Mouse (Mus musculus): ENCODE measurements around the gene Kcnma1.

Gene Kcnma1

GRCm38 (mm10) chr14:23253154-23253553 is 761.1 kb downstream of the Kcnma1 start:
- H3K4me3 ChIP-seq (replicated peaks; ENCODE audit: low read length): no peak overlapping the region
- H3K4me1 ChIP-seq (replicated peaks; ENCODE audit: low read depth, low read length): no peaks in the 10 kb centered on the region
- TF ChIP-seq CTCF (conservative IDR thresholded peaks at IDR 0.05; ENCODE audit: low read length): no peak
- TF ChIP-seq NANOG (IDR thresholded peaks at IDR 0.05; ENCODE audit: borderline replicate concordance, low read length): no peak
- no peak for TF ChIP-seq POU5F1 (IDR thresholded peaks at IDR 0.05; ENCODE audit: borderline replicate concordance, low read length)

GRCm38 (mm10) chr14:23244446-23244845 is 769.8 kb downstream of the Kcnma1 start:
- Histone ChIP-seq H3K9me3 (ENCODE audit: low read length) (no peaks in the 10 kb centered on the region), H3K4me3 (replicated peaks; ENCODE audit: low read length) (no peak overlapping the region), H3K36me3 (ENCODE audit: insufficient read depth, low read length) (no peaks in the 10 kb centered on the region), H3K27me3 (ENCODE audit: insufficient read depth, low read length) (no peaks in the 10 kb centered on the region), H3K4me1 (replicated peaks; ENCODE audit: low read depth, low read length) (no peaks in the 10 kb centered on the region)
- TF ChIP-seq NANOG (IDR thresholded peaks at IDR 0.05; ENCODE audit: borderline replicate concordance, low read length): no peak
- TF ChIP-seq CTCF (conservative IDR thresholded peaks at IDR 0.05; ENCODE audit: low read length): no peak
- no peak for TF ChIP-seq POU5F1 (IDR thresholded peaks at IDR 0.05; ENCODE audit: borderline replicate concordance, low read length)

More at GRCm38 (mm10) chr14:23253154-23253553, 761.1 kb downstream of the Kcnma1 start:
- Histone ChIP-seq H3K36me3 (ENCODE audit: insufficient read depth, low read length) (no peaks in the 10 kb centered on the region), H3K9me3 (ENCODE audit: low read length) (no peaks in the 10 kb centered on the region), H3K27me3 (ENCODE audit: insufficient read depth, low read length) (no peaks in the 10 kb centered on the region)

GRCm38 (mm10) chr14:23243857-23244256 is 770.4 kb downstream of the Kcnma1 start:
- Histone ChIP-seq H3K4me3 (replicated peaks; ENCODE audit: low read length) (no peak overlapping the region), H3K27me3 (ENCODE audit: insufficient read depth, low read length) (no peaks in the 10 kb centered on the region), H3K4me1 (replicated peaks; ENCODE audit: low read depth, low read length) (no peaks in the 10 kb centered on the region), H3K9me3 (ENCODE audit: low read length) (no peaks in the 10 kb centered on the region), H3K36me3 (ENCODE audit: insufficient read depth, low read length) (no peaks in the 10 kb centered on the region)
- TF ChIP-seq POU5F1 (IDR thresholded peaks at IDR 0.05; ENCODE audit: borderline replicate concordance, low read length) (no peak), NANOG (IDR thresholded peaks at IDR 0.05; ENCODE audit: borderline replicate concordance, low read length) (no peak), CTCF (conservative IDR thresholded peaks at IDR 0.05; ENCODE audit: low read length) (no peak)
